Mouse (Mus musculus) ovary, postnatal 36 days (tissue): ENCODE results near the gene Zfp985.
"Not testable (repeated sequence)": the region's sequence is repeated elsewhere in the genome, so short reads cannot be mapped to it uniquely, and the experiment has no call there.

Experiments used
- DNase-seq: peaks from one replicate; pipeline ENCODE4 v3.0.0; 2022; ENCODE audit warnings: low spot score, mixed read lengths

The Zfp985 gene

GRCm38 (mm10) chr4:147553071-147553470, at the start of gene Zfp985:
Zfp985 (plus strand) TSS chr4:147553277.
- DNase-seq: not testable (repeated sequence)

GRCm38 (mm10) chr4:147509174-147509573, 43.9 kb upstream of the Zfp985 start:
- DNase-seq: no peak

GRCm38 (mm10) chr4:147518981-147519380, 34.1 kb upstream of the Zfp985 start:
- no peak for DNase-seq

GRCm38 (mm10) chr4:147520100-147520499, 33.0 kb upstream of the Zfp985 start:
- no peak for DNase-seq

- DNase-seq: no peak
Observed at GRCm38 (mm10) chr4:147525125-147525524, 28.0 kb upstream of the Zfp985 start.

- DNase-seq: no peak
Observed at GRCm38 (mm10) chr4:147530366-147530765, 22.7 kb upstream of the Zfp985 start.

- not testable (repeated sequence) for DNase-seq
Observed at GRCm38 (mm10) chr4:147535916-147536315, 17.2 kb upstream of the Zfp985 start.

- DNase-seq: no peak
Observed at GRCm38 (mm10) chr4:147537702-147538101, 15.4 kb upstream of the Zfp985 start.

- DNase-seq: not testable (repeated sequence)
Observed at GRCm38 (mm10) chr4:147539918-147540317, 13.2 kb upstream of the Zfp985 start, which contains the start of gene Gm16503. Gm16503 (plus strand) TSS chr4:147540218.

GRCm38 (mm10) chr4:147541105-147541504, 12.0 kb upstream of the Zfp985 start:
- DNase-seq: no peak

GRCm38 (mm10) chr4:147554361-147554760, 1.3 kb downstream of the Zfp985 start:
- not testable (repeated sequence) for DNase-seq

GRCm38 (mm10) chr4:147556921-147557320, 3.8 kb downstream of the Zfp985 start:
- not testable (repeated sequence) for DNase-seq

- DNase-seq: not testable (repeated sequence)
Observed at GRCm38 (mm10) chr4:147558011-147558410, 4.9 kb downstream of the Zfp985 start.

GRCm38 (mm10) chr4:147559096-147559495, 6.0 kb downstream of the Zfp985 start:
- not testable (repeated sequence) for DNase-seq

- DNase-seq: no peak
Observed at GRCm38 (mm10) chr4:147565426-147566220, 12.5 kb downstream of the Zfp985 start.

GRCm38 (mm10) chr4:147571156-147571555, 18.1 kb downstream of the Zfp985 start:
- not testable (repeated sequence) for DNase-seq

- DNase-seq: not testable (repeated sequence)
Observed at GRCm38 (mm10) chr4:147579371-147579770, 26.3 kb downstream of the Zfp985 start.

GRCm38 (mm10) chr4:147586511-147587473, 33.7 kb downstream of the Zfp985 start:
- DNase-seq: no peak

- not testable (repeated sequence) for DNase-seq
Observed at GRCm38 (mm10) chr4:147594630-147595029, 41.6 kb downstream of the Zfp985 start.

GRCm38 (mm10) chr4:147597685-147598084, 44.6 kb downstream of the Zfp985 start:
- DNase-seq: no peak

GRCm38 (mm10) chr4:147598831-147599230, 45.8 kb downstream of the Zfp985 start:
- DNase-seq: no peak

- no peak for DNase-seq
Observed at GRCm38 (mm10) chr4:147601881-147602280, 48.8 kb downstream of the Zfp985 start.
